Mouse (Mus musculus) naive thymus-derived CD4-positive, alpha-beta T cell, adult 2 months (primary cell): ENCODE measurements around the gene Rpl36.
"Not testable (repeated sequence)": the region's sequence is repeated elsewhere in the genome, so short reads cannot be mapped to it uniquely, and the experiment has no call there.

ENCODE experiments used
- DNase-seq: peaks from one replicate; pipeline ENCODE4 v3.0.0-alpha.2; 2011; ENCODE audit warnings: low read depth

Rpl36 gene

DNA sequence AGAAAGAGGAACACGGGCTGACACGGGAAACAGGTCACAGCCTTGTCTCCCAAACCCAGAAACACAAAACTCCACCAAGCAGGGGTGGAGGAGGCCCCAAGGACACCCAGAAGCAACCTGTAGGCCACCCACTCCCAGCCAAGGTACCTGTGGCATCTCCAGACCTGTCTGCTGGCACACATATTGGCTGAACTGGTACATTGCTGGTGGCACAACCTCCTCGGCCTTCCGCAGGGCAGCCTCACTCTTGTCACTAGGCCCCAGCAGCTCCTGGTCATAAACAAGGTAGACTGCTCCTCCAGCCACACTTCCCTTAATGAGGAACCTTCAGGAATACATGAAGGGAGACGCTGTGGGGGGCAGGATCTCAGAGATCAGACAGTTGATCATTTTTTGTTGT is 4.5 kb upstream of the Rpl36 start:
- DNase-seq = no peak

- peak; percentile 95 for DNase-seq
Observed at GRCm38 (mm10) chr17:56609452-56610171, 3.6 kb upstream of the Rpl36 start, which contains the start of gene 2410015M20Rik. Gene 2410015M20Rik, minus strand, starts transcription at chr17:56609771.

DNA sequence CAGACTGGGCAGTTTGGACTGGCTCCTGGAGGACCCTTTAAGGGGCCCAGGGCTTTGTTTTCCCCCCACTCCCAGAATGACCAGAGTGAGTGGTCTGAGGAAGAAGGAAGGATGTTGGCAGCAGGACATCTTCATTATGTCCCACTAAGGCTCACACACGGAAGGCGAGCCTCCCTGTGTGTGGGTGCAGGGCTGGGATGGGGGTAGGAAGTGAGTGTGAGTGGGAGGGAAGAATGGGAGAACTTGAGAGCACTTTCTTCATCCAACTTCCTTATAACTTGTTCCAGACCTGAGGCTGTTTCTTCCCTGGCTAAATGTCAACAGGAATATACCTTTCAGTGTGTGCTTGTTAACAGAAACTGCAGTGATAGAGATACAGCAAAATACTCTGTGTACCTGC is 1.9 kb upstream of the Rpl36 start:
- no peak for DNase-seq

DNA sequence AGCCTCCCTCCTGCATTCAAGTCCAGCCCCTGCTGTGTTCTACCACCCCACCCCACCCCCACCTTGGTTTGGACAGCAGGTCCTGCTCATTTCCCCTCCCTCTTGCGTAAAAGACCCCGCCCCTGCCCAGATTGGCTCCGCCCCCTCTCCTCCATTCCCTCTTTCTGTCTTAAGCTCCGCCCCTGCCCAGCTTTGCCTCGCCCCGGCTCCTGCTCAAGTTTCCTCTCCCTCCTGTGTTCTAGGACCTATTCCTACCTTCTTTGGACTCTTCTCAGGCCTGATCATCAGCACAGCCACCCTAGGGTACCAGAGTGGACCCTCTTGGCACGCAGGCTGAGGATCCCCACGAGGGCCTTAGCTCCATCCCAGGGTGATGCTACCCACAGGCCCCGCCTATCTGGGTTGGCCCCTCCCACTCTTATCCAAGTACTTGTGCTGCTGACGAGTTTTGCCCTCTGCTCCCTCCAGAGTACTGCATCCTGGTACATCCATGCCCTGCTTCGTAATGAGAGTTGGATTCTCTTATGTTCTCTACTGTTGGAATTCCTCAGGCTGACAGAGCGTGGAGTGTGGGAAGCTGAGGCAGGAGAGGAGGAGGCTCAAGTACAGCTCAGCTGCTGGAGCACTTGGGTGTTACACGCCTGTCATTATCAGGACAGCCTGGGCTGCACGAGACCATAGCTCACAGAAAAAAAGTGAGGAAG is 1.2 kb upstream of the Rpl36 start:
- peak; percentile 54 for DNase-seq

- DNase-seq = not testable (repeated sequence)
Observed at GRCm38 (mm10) chr17:56612565-56612939, 664 bp upstream of the Rpl36 start.

DNA sequence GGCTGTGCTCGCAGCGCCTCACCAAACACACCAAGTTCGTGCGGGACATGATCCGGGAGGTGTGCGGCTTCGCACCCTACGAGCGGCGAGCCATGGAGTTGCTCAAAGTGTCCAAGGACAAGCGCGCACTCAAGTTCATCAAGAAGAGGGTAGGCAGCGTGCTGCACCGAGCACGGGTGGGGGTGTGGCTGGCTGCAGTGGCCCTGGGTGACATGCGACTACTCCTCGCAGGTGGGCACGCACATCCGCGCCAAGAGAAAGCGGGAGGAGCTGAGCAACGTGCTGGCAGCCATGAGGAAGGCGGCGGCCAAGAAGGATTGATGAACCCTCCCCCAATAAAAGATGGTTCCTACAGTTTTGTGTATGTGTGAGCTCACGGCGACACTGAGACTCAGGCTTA is 677 bp downstream of the Rpl36 start:
- DNase-seq = peak; percentile 51

DNA sequence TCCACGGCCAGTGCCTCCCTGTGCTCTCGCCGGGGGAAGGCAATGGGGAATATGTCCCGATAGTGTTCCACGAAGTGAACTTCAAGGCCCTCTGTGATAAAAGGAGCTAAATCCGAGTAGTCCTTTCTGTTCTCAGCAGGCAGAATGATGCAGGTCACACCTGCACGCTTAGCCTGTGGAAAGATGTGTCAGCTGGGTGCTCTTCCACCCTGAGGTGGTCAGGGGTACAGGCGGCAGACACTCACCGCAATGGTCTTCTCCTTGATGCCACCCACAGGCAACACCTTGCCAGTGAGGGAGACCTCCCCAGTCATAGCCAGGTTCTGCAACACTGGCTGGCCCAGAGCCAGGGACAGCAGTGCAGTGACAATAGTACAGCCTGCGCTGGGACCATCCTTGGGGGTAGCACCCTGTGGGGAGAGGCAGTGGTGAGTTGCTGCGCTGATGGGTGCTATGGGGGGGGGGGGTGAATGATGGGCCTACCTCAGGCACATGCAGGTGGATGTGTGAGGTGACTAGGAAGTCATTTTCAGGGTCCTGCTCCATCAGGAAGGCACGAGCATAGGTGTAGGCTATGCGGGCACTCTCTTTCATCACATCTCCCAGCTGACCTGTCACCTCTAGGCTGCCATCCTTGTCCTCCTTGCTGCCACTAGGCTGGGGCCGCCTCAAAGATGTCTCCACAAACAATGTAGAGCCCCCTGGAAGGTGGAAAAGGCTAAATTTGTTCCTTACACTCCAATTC is 1.3 kb downstream of the Rpl36 start:
- DNase-seq = no peak

DNA sequence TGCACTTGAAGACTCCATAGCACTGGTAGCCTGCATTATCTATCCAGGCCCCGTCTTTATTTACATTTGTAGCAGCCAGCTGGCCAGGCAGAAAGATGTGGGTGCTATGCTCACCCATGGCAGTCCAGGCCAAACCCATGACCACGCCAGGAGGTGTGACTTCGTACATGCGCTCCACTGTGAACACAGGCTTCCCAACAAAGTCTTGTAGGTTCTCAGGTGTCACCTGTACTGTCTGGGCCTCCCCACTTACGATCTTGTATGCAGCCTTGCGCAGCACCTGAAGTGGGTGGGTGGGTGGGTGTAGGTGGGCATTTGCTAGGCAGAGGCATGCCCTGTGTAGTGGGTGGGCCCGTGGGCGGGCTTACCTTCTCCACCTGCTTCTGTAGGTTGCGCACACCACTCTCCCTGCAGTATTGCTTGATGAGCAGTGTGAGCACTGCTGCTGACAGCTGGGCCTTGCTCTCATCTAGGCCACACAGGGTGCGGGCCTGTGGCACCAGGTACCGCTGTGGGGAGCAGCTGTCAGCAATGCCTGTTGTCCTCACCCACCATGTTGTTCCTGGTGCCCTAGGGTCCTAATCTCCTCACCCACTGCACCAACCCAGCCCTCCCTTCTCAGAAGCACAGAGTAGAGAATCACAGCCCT is 2.0 kb downstream of the Rpl36 start:
- DNase-seq = no peak

DNA sequence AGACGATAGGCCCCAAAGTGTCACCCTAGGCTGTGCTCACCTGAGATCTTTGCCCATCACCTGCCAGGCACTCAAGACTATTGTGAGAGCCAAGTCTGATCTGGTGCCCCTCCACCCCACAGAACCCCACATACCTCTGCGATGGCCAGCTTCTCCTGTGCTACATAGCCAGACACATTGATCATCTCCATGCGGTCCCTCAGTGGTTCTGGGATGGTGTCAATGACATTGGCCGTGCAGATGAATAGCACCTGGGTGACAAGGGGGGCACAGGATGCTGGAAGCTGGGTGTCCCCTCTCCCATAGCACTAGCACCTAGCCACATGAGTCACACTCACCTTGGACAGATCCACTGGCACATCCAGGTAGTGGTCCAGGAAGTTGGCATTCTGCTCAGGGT is 2.6 kb downstream of the Rpl36 start:
- no peak for DNase-seq

- peak; percentile 13 for DNase-seq
Observed at GRCm38 (mm10) chr17:56616725-56617124, 3.5 kb downstream of the Rpl36 start.

DNA sequence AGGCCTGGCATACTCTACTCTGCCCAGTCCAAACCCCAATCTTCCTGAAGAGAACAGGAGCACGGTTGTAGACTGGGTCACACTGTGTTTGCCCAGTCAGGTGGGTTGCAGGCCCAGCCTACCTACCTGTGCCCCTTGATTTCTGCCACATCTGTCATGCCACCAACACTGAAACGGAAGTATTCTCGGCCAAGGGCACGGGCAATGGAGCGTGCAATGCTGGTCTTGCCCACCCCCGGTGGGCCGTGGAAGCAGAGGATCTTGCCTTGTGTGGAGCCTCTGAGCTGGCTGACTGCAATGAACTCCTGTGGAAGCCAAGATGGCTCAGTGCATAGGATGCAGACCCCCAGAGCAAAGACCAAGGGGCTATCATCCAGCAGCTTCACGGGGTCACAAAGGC is 4.4 kb downstream of the Rpl36 start:
- DNase-seq = peak; percentile 5

DNA sequence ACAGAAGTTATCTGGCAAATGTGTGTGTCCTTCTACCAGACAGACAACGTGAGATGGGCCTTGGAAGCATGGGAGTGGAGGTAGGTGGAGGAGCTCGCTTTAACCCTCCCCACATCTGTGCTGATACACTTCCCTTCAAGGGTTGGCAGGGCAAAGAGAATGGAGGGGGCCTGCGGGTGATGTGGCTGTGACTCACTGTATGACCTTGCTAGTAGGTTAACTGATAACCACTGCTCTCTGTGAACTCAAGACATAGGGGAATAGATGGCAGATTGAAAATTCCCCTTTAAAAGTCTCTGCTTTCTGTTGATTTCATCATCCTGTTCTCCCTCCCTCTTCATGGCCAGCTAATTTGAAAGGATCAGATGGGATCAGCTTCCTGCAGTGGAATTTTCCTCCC is 12.3 kb downstream of the Rpl36 start:
- no peak for DNase-seq

DNA sequence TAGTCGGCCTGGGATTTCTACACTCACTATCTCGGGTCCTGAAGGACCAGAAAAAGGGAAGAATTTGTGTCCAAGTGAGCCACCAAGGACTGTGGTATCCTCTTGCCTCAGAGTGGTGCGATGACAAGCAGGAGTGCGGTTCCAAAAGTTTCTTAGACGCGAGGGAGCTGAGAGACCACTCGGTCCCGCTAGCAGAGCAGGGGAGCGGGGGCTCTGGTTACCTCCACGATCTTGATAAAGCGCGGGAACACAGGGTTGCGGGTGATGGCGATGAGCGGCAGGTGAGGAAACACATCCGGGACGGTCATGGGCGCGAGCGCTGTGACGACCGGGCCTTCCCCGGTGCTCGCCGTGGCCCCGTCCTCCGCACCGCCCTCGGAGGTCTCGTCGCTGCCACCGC is 13.0 kb downstream of the Rpl36 start:
- peak; percentile 42 for DNase-seq

DNA sequence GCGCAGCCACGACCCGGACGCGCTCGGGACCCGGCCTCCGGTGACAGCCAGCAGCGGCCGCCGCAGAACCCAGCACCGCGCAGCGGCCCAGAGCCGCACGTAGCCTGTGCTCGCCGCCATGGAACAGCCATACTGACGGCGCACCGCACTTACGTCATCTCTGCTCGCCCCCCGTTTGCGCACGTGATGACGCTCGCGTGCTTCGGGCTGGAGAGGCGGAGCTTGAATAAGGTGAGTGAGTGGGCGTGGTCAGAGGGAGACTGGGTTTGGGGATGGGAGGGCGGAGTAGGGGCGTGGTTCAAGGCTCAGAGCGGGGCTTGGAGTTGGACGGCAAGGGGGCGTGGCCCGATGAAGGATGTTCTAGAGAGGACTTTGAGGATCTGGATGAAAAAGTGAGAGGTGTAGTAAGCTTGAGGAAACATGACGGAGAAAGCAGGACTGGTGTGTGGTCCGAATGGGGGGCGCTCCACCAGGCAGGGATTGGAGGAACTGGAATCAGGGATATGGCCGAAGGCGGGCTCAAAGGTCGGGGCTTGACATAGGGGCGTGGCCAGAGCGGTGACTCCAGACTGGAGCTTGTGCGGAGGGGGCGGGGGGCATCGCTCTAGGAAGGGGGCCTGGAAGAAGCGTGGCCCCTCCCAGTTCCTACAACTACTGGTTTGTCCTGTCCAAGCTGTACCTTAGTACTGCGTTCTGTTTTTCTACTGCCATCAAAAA is 13.7 kb downstream of the Rpl36 start, which contains the start of gene Lonp1:
Gene Lonp1, minus strand, starts transcription at position 134 of the 717 bp plus-strand sequence.
- peak; percentile 99 for DNase-seq

- no peak for DNase-seq
Observed at GRCm38 (mm10) chr17:56627530-56628277, 14.5 kb downstream of the Rpl36 start, which contains the start of gene Catsperd. Gene Catsperd, plus strand, starts transcription at chr17:56628143.

DNA sequence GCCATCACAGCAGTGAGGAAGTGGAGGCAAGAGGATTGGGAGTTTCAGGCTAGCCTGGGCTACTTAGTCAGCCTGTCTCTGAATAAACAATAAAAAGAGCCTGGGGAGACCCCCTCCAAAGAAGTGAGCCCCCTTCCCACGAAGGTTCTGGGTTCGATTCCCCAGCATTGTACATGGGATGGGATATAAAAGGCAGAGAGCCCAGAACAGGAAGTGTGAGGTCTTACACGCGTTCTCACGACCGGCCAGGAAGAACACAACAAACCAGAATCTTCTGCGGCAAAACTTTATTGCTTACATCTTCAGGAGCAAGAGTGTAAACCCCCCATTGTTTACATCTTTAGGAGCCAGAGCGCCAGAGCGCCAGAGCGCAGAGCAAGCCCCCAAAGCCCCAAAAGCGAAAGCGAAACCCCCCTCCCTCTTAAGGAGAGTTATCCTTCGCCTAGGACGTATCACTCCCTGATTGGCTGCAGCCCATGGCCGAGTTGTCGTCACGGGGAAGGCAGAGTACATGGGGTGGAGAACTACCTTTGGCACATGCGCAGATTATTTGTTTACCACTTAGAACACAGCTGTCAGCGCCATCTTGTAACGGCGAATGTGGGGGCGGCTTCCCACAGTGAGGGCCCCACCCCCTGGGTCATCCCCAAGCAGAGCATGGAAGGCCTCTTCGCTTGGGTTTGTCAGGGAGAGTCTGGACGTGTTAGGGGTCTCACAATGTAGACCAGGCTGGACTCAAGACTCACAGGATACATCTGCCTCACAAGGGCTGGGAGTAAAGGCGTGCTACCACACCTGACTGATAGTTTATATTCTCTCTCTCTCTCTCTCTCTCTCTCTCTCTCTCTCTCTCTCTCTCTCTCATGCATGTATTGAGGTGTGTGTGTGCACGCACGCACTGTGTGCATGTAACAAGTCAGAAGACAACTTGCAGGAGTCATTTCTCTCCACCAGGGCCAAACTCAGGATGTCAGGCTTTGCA is 16.9 kb downstream of the Rpl36 start:
- DNase-seq = not testable (repeated sequence)

DNA sequence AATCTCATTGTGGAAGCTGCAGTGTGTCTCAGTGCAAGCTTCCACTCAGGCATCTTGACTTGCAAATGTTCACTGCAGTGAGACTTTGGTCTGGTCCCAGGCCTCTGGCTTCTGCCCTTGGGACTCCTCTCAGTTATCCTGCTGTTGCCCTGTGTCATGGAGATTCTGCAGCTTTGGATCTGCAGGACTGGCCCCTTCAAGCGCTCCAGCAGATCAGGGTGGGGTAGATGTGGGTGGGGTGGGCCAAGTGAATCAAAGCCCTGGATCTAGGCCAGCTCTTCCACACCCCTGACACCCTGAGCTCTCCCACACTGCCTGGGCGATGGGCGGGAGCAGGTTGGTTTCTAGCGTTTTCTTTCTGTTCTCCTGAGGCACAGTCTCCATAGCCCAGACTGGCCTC is 18.6 kb downstream of the Rpl36 start:
- no peak for DNase-seq

GRCm38 (mm10) chr17:56634023-56634422 is 20.8 kb downstream of the Rpl36 start:
- DNase-seq = no peak

GRCm38 (mm10) chr17:56643237-56643636 is 30.0 kb downstream of the Rpl36 start:
- DNase-seq = no peak

DNA sequence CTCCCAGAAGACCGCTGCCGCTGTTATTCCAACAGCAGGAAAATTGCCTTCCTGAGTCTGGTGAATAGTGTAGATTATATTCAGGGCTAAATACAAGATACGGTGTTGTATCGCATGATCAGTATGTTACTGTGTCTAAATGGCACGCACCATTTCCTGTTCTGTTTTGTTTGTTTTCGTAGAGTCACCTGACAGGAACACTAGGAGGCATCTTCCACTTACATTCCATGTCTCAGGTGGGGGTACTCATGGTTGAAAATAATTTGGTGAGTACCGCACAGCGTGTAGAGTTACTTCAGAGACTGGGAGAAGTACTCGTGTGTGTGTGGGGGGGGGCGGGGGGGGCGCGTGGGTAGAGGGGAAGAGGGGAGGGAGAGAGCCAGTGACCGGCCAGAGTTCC is 34.3 kb downstream of the Rpl36 start:
- peak; percentile 22 for DNase-seq
